Mouse (Mus musculus) layer of hippocampus, adult 9-10 months (tissue): ENCODE data around the gene Ero1l.

Experiments
- DNase-seq: peaks from one replicate; pipeline ENCODE4 v3.0.0; 2022; ENCODE audit warnings: low spot score

The Ero1l gene

DNA sequence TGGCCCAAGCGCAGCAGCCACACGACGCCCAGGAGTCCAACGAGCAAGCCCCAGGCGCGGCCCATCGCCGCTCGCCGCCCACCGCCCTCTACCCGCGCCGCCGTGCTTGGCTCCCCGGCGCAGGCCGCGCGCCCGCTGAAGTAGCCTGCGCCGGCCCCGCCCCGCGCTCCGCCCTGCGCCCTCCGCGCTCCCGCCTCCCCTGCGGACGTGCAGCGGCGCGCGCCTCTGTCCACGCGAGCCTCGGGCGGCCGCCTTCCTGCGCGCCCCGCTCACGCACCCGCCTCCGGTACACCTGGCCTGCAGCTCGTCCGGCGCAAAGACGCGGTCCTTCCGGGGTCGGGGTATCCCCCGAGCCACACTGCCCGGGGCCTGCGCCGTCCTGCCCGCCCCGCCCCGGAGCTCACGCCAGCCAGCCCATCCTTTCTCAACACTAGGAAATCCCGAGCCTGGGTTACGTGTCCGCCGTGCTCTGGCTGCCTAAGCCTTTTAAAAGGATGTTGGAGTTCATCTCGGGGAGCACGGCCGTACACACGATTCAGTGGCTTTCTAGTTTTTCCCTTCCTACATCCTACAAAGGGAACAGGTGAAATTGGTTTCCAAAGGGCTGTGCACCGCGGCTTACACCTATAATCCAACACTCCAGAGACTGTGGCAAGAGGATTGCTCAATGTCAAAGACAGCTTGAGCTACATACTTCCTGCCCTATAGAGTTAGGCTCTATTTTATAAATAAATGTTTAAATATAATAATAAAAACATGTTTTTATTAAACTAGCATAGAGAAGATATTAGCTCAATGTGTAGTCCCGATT lies at the start of gene Ero1l:
Gene Ero1l (minus strand): TSS at position 346 of the 811 bp plus-strand sequence.
- peak; percentile 40 for DNase-seq

DNA sequence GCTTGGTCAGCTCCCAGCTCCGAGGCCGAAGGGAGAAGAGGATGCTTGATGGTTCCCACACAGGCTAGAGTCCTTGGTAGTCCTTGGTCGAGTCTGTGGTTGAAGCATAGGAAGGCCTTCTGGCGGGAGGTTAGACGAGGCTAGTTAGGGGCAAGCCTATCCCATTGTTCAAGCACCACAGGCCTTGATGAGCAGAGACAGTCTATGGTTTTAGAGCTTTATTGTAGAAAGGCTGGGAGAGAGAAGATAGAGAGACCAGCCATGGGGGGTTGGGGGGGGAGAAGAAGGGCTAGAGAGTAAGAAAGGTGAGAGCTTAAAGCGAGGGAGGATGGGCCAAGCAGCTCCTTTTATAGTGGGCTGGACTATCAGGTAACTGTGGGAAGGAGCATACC lies 46.6 kb upstream of the Ero1l start:
- DNase-seq = no peak

DNA sequence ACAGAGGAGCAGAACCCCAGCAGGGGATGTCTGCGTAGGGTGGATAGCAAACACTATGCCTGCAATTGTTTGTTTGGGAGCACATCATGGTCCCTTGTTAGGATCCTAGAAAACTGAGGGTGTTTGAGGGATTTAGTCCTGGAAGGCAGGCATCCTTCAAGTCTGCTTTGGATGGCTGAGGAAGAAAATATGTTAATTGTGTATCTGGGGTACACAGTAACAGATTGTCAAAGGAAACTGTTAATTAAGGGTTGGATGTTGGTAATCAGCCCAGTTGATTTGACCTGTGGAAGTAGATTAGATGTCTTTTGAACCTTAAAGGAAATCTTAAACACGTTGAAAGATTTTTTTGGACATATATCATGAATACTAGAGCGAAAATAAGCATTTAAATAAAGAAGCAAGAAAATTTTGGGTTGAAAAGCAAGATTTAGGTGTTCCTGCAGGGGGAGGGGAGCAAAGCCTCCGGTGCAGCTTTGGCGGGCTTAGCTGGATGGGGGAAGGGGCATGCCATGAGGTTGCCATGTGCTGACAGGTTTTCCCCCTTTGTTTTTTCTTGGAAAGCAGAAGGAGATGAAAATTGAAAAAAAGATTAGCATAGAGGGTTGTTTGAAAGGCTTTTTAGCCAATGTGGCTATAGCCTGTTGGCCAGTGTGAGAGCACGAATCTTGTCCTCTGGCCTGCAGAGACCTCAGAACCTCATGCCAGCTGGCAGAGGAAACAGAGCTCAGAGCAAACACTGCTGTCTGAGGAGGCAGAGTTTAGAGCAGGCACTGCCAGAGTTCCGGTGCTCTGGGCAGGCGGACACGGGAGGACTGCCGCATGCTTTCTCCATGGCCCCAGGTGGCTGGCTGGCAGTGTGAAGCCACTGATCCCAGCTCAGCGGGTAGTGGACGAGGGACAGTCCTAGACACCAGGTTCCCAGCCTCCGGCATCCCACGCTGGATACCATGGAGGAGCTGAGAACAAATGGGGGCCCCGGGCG lies 45.9 kb upstream of the Ero1l start:
- no peak for DNase-seq

DNA sequence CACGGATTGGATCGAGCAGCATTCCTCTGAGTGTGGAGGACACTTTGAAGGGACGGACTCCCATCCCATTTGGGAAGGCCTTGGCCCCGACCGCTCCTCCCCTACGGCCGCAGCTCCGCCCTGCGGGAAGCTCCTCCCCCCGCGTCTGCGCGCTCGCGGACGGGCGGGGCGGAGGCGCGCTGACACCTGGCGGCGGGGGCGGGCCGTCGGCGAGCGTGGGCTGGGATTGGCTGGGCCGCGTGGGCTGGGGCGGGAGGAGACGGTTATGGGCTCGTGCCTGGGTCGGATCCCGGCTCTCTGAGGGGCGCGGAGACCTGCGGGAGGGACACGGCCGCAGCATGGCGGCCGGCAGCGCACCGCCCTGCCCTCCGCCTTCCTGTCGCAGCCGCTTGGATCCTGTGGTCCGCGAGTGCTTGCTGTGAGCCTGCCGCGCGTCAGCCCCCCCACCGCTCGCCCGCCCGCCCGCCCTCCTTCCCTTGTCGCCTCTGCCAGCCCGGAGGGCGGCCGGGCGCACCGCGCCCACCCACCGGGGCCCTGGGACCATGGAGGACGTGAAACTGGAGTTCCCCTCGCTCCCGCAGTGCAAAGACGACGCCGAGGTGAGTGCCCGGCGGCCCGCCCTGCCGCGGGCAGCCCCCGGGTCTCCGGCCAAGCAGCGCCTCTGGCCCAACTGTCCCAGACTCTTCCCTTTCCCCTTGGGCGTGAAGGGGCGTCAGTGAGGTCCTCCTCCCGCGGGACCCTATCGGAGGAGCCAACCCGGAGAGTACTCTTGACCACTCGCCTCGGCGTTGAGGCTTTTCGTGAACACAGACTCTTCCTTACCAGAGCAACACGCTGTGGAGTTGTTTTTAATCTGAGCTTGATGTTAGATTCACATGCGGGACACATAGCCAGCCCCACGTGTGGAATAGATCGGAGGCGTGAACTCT lies 32.6 kb upstream of the Ero1l start, which contains the start of gene Styx:
Gene Styx (plus strand): TSS at position 163 of the 929 bp plus-strand sequence.
- DNase-seq = peak; percentile 55

DNA sequence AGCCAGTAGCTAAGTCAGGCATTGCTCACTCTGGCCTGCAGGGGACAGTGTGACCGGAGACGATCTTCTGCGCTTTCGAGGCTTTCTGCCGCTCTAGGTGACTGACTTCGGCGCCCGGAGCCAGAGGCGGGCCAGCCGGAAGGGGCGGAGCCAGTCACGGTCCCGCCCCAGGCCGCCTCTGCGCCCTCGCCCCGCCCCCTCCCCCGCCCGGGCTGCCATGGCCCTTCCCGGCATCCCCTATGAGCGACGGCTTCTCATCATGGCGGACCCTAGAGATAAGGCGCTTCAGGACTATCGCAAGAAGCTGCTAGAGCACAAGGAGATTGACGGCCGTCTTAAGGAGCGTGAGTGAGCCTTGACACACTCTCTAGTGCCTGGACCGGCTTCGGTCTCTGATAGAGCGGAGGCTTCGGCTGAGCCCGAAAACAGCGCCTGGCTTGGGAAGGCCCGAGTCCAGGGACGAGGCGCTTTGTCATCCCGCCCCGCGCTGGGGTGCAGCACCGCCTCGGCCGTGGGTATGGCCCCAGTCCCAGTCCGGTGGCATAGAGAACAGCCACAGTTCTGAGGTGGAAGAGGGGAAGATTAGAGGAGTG lies 11.1 kb upstream of the Ero1l start, which contains the start of gene Psmc6:
Gene Psmc6 (plus strand): TSS at position 200 of the 593 bp plus-strand sequence.
- DNase-seq = peak; percentile 75

DNA sequence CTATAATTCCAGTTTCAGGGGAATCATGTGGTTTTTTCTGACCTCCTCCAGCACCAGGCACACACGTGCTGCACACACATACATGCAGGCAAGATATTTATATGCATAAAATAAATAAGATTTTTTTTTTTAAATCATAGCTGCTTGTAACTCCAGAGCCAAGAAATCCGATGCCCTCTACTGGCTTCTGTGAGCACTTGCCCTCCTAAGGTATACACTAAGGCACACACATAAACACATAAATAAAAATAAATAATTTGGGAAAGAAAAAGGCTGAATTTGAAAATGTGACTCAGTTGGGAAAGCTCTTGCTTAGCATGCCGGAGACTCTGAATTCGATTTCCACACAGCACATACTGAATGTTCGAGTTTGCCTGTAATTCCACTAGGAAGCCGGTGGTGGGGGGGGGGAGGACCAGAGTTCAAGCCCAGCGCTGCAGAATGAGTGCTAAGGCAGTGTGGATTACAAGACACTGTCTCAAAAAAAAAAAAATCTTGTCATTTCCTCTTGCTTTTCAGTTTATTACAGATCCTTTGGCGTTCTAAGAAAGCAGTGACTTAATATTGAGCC lies 10.5 kb upstream of the Ero1l start:
- no peak for DNase-seq

DNA sequence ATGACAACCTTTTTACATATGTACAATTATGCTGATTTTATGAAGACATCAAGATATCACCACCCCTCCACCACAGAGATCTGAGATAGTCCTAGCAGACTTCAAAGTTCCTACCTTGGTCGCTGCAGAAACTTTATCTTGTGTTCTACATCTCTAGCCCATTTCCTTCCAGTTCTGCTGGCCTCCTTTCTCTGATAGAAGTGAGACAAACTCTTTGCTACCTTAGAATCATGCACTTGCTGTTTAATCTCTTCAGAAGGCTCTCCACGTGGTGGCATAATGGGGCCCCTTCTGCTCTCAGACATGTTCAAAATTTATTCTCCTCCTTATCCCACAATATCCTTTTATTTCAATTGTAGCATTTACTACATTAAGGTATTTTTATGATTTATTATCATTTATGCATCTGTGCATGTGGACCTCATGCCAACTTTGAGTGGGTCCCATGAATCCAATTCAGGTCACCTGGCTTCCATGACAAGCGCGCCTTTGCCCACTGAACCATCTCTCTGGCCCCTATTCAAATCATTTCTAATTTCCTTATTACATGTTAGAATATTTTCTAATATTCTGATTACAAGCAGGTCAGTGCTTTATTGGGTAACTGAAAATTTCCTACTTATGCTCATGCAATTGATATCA lies 9.6 kb upstream of the Ero1l start:
- no peak for DNase-seq

DNA sequence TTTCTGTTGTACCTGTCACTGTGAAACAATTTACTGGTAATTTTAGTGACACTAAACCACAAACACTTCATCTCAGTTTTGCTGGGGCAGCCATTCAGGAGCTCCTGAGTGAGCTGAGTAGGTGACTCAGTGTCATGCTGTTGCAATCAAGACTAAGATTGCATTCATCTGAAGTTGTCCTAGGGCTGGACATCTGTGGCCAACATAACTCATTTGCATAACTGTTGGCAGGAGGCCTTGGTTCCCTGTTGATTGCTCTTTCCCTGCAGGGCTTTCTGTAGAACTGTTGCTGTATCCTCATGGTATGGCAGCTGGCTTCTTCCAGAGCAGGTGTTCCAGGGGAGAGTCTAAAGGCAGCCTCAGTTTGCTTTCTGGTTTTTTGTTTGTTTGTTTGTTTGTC lies 6.9 kb upstream of the Ero1l start:
- no peak for DNase-seq

DNA sequence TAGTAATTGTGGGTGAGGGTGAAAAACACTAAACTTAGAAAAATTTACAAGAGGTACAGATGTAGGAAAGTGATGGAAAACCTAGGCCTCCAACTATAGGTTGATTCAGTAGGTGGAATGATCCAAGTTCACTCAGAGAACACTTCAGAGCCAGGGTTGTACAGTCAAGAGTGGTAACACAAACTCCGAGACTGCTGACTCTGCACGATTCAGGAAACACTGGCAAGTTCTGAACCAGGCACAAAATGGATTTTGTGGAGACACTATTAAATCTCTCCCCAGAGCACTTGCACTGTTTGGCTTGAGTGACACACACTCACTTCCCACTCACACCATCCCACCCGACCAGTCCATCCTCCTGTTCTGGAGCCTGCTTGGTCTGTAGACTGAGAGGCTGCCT lies 4.7 kb upstream of the Ero1l start:
- no peak for DNase-seq

DNA sequence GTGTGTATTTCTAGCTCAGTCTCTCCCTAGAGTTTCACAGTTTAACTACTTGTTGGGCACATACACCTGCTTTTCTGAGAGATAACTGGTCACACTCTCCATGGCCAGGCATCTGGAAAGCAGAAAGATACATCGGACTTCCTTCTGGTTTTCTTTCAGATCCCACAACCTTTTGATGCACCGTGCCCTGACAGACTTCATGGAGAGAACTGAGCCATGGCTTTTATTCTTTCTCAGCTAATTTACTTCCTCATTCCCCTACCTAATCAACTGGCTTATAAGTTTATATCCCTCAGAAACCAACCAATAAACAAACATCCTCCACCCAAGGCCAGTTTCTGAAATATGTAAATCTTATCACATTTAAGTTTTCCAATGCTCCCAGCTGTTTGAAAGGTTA lies 3.9 kb upstream of the Ero1l start:
- no peak for DNase-seq

DNA sequence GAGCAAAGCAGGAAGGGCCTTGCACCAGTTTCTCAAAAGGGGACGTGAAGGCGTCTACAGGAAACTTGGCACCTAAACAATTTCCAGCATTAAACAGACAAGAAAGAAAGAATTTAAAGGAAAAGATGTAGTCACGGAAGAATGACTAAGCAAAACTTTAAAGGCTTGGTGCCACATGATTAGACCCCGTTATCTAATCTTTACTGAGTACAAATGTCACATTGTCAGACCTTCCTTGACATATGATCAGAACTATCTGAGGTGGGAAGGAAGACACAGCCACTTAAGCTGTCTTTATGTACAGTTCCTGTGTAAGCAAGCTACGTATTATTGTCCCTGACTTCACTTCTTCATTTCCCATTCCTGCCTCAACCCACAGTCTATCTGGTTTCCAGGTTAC lies 3.1 kb upstream of the Ero1l start:
- no peak for DNase-seq

DNA sequence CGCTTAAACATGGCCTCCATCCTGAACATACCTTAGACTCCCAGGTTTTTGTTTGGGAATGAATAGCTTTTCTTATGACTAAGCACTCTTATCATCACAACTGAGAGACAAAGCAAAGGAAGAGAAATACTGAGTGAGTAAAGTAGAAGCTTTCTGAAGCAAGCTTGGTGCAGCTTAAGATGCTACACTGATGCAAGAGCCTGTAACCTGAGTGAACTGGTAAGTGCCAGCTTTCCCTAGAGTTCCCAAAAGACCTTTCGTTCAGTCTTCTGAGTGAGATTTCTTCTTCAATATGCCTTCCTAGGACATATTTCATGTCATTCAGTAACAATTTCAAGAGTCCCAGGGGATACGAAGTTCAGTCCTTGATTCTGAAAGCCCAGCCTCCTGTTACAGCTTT lies 2.5 kb upstream of the Ero1l start:
- DNase-seq = no peak

DNA sequence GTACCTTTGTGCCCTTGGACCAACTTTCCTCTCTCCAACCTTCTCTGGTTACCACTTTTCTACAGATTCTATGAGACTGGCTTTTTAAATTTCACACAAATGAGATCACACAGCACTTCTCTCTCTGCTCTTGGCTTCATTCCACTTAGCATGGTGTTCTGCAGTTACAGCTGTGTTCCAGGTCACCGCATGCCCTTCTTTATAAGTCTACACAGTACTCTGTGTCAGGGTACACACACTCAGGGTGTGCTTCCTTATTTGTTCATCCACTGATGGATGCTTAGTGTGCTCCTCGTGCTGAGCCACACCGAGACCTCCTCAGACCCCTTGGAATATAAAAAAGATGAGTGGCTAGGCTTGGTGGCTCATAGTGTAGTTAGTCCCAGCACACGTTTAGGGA lies 1.5 kb upstream of the Ero1l start:
- DNase-seq = no peak

DNA sequence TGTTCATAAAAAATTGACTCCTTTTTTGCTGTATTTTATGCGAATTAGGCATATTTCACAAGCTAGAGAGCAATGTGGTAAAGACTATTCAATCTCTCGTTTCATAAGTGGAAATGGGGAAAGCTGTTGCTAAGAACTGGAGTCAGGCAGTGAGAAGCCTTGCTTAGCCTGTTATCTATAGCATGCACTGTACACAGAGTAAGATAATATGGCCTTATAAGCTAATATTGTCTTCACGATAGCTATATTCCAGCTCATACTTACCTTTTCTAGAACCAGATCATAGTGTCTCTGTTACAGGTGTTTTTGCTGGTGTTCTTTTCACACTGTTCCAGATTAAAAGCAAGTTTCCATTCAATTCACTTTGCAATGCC lies 653 bp upstream of the Ero1l start:
- DNase-seq = no peak

DNA sequence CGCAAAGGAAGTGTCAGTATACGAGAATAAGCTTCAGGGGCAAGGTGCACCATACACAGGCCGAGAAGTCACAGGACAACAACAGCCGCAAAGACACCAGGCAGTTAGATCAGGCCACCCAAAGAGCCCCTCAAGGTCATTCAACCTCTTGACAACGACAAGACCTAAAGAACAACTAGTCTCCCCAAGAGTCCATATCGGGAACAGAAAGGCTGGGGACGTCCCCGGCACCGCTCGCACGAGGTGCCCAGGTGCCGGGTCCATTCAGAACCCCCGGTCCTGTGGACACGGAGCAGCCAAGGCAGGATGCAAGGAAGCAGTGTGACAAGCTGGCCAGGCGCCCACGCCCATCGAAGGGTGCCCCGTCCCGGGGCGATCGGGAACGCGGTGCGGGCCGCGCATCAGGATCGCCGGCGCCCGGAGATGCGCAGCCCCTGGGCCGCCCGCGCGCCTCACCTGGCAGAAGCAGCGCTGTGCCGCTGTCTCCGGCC lies 605 bp downstream of the Ero1l start:
- no peak for DNase-seq

DNA sequence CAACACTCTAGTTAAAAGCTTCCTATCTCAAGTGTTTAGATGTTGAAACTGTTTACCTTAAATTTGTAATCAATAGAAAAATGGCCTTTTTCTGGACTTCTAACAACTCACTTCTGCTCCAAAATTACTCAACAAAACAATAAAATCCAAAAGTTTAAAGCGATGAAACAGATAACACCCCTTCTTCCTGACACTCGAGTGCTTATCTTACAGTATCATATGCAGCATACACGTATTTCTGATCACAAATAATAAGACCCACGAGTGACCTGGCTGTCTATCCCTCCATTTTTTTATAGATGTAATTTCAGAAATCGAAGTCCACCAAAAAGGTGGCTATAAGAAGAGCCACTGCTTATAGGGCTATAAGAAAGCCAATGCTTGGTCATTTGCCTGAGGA lies 1.6 kb downstream of the Ero1l start:
- no peak for DNase-seq

DNA sequence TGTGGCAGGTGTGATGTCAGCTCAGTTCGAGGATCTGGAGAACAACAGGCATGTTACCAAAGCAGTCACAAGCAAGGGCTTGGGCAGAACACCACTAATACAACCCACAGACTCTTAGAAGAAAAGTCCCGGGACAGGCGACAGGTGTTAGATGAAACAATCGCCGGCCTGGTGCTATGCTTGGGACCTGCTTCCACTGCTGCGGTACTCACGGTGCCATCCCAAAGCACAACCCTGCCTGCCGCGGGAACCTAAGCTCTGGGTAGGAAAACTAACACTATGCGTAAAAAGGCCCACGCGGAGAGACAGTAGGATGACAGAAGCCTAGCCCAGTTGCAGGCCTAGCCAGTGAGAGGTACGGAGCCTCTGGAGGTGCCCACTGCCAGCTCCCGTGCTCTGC lies 8.5 kb downstream of the Ero1l start:
- DNase-seq = no peak

DNA sequence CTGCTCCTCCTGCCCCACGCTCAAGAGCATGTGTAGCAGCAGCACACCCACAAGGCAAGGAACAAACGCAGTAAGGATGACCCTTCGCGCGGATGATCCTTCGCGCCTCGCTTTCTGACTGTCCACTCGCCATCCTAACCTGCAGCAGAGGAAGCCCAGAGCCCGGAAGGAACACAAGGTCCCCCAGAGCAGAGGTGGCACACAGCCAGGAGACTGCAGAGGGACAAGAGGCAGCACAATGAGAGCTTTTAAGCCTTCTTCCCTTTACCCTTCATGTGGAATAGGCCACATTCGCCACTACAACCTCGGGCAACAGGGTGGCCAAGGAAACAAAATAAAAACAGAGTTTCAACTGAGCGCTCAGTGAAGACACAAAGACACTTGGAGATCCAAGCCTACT lies 8.9 kb downstream of the Ero1l start:
- DNase-seq = no peak

DNA sequence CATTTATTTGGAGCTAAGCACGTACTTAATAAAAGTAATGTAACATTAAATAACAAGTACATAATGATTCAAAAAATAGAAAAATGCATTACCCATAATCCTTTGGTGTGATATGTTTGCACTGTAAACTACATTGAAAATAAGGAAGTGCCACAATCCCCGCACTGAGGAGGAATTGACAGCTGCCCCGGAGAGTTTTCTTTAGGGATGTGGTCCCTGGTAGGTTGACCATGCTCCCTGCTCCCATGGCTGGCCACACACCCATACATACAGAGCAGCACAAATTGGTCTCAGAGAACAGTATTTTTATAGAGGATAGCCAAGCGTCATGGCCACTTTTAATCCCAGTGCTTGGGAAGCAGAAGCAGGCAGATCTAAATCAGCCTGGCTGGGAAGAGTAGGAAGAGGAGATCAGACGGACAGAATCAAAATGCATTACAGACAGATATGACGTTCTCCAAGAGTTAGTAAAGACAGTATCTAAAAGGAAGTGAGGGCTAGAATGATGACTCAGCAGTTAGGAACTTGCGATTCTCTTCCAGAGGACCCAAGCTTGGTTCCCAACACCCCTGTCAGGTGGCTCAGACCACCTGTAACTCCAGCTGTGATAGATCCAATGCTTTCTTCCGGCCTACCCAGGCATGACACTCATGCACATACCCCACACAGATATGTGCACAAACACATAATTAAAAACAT lies 10.8 kb downstream of the Ero1l start:
- no peak for DNase-seq

DNA sequence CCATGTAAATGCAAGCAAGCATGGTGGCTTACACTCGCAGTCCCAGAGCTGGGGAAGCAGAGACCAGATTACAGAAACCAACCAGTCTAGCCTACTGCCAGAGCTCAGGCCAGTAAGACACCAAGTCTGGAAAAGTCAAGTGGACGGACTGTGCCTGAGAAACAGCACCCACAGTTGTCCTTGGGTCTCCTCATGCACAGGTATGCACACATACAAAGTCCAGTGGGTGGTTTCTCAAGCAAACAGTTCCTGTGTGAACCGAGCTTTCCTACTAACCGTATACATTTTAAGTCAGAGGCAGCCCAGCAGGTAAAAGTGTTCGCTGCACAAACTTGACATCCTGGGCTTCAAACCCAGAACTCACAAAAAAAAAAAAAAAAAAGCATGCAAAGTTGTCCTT lies 12.7 kb downstream of the Ero1l start:
- DNase-seq = no peak
